Mouse (Mus musculus): Measurements from ENCODE around the gene Dync1h1.
A peak's percentile ranks its signal among the peaks of the same experiment; 100 is the strongest.
"Not testable (repeated sequence)": the region's sequence is repeated elsewhere in the genome, so short reads cannot be mapped to it uniquely, and the experiment has no call there.

Dync1h1 gene

GRCm38 (mm10) chr12:110606676-110607075 lies 5.4 kb downstream of the Dync1h1 start:
- no peak for DNase-seq (ENCODE audit: low read depth, low spot score)

DNA sequence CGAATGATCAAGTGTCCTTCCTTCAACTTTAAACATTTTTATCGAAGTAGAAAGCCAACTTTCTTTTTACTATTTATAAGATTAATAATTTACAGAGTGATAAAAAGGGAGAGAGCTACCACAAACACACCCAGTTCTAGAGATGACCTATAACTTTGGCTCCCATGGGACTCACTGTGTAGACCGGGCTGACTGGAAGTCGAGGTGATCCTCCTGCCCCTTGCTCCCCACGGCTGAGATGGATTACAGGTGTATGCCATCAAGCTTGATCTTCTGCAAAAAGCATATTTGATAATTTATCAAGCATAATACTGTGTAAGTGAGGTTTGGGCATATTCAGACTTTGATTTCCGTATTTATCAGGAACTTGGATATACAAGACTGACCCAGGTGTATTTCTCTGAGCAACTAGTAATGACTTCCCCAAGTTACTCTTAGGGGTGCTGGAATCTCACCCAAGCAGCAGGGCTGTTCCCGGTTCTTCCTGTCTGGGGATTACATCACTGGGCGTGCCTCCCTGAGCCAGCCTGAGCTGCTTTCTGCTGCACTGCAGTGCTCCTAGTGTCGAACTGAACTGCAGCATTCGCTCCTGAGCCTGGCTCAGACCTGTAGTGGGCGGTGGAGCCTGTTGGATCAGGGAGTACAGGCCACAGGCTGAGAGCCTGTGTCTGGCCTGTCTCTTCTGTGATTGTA lies 7.4 kb downstream of the Dync1h1 start:
- no peak for DNase-seq (ENCODE audit: low read depth, low spot score)

GRCm38 (mm10) chr12:110609153-110609497 lies 7.9 kb downstream of the Dync1h1 start:
- no peak for DNase-seq (ENCODE audit: low read depth, low spot score)

DNA sequence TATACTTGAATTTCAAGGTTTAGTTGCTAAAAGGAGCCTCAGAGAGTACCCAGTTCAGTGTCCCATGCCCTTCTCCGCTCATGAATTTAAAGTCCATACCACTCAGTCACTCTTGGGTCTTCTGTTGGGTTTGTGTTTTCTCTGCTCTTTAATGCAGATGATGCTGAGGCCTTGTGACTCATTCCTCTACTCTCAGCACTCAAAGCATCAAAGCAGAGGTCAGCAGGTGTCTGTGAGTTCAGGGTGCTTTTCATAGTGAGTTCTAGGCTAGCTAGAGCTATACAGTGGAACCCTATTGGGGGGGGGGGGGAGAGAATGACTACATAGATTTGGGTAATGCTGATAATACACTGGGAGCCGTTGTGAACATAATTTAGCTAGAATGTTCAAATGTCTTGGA lies 9.5 kb downstream of the Dync1h1 start:
- no peak for DNase-seq (ENCODE audit: low read depth, low spot score)

DNA sequence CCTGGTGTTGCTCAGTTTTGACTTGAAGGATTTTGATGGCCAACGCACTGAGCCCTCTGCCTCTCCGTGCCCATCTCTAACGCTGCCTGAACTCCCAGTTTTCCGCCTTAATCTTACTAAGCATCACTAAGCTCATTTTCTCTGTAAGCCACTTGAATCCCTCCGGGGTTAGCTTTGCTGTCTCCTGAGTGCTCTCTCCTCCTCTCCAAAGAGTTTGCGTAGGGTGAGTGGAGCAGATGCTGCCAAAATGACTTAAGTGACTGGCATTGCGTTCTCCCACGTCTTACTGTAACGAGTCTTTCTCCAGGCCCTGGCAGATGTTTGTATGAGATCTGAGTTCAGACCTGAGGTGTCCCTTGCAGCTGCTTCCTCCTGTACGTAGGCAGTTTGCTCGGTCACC lies 28.8 kb downstream of the Dync1h1 start:
- peak; percentile 40 for DNase-seq (ENCODE audit: low read depth, low spot score)

DNA sequence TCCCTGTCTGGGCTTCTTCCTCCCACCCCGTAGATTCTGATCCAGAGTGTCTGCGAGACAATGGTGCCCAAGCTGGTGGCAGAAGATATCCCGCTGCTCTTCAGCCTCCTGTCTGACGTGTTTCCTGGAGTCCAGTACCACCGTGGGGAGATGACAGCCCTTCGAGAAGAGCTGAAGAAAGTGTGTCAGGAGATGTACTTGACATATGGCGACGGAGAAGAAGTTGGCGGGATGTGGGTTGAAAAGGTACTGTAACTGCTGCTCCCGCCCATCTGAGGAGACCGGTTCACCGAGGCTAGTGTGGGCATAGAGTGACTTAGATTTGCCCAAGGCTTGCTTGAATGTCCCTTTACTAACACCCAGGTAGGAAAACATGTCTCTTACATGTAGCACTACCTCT lies 35.0 kb downstream of the Dync1h1 start:
- no peak for DNase-seq (ENCODE audit: low read depth, low spot score)

- DNase-seq (ENCODE audit: low read depth, low spot score) = no peak
Observed at GRCm38 (mm10) chr12:110637507-110638114, 36.4 kb downstream of the Dync1h1 start.

DNA sequence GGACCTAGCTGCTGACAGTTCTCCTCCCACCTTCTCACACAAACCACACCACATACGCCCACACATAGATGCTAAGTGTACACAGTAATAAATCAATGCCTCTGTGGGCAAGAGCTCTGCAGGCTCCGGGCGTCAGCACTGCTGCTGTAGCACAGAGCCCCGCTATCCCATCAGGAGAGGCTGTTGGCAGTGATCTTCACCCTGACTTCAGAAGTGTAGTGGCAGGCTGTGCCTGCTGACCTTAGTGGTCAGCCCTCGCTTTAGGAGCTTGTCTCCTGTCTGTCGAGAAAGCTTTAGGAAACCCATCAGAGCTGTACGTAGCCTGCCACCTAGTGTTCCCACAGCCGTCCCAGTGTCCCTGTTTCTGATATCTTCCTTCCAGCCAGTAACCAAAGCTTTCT lies 49.0 kb downstream of the Dync1h1 start:
- DNase-seq (ENCODE audit: low read depth, low spot score) = no peak

GRCm38 (mm10) chr12:110651464-110651863 lies 50.2 kb downstream of the Dync1h1 start:
- no peak for DNase-seq (ENCODE audit: low read depth, low spot score)

DNA sequence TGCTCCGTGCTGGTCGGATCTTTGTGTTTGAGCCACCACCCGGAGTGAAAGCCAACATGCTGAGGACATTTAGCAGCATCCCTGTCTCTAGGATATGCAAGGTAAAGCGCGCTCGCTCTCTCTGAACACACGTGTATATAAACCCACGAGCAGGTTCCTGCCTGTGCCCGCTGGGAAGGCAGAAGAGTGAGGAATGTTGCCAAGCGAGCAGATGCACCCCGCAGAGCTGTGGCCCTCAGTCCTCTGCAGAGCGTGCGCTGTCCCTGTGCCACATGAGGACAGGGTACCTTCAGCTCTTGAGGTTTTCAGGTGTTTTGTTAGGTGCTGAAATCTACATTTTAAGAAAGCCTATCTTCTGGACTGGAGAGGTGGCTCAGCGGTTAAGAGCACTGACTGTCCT lies 60.5 kb downstream of the Dync1h1 start:
- no peak for DNase-seq (ENCODE audit: low read depth, low spot score)

- no peak for DNase-seq (ENCODE audit: low read depth, low spot score)
Observed at GRCm38 (mm10) chr12:110667466-110668077, 66.3 kb downstream of the Dync1h1 start.

DNA sequence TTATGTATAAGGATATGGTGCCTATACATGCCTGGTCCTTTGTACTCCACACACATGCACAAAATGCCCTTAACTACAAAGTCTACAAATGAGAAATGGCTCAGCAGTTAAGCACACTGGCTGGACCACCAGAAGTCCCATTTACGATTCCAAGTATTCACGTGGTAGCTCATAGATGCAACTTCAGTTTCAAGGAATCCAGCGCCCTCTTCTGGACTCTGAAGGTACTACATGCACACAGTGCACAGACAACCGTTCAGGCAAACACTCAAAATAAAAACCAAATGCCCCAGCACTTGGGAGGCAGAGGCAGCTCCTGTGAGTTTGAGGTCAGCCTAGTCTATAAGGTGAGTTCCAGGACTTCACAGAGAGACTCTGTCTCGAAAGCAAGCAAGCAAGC lies 73.0 kb downstream of the Dync1h1 start:
- no peak for DNase-seq (ENCODE audit: low read depth, low spot score)

- DNase-seq (ENCODE audit: low read depth, low spot score) = no peak
Observed at GRCm38 (mm10) chr12:110681191-110681590, 79.9 kb downstream of the Dync1h1 start.

DNA sequence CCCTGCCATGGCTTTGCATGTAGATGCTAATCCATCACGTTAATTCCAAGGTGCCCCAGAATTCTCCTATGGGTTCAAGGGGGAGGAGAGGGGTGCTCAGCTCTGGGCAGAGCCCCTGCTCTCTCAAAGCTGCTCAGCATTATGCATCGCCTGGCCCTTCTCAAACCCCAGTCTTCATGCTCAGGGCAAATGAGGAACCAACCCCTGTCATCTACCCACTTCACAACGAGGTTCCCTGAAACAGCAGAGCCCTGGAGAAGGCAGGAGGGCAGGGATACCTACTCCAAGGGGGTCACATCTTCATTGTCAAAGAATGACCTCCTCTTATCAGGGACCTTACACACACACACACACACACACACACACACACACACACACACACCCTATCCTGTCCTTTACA lies 80.6 kb downstream of the Dync1h1 start:
- peak; percentile 78 for DNase-seq (ENCODE audit: low read depth, low spot score)

DNA sequence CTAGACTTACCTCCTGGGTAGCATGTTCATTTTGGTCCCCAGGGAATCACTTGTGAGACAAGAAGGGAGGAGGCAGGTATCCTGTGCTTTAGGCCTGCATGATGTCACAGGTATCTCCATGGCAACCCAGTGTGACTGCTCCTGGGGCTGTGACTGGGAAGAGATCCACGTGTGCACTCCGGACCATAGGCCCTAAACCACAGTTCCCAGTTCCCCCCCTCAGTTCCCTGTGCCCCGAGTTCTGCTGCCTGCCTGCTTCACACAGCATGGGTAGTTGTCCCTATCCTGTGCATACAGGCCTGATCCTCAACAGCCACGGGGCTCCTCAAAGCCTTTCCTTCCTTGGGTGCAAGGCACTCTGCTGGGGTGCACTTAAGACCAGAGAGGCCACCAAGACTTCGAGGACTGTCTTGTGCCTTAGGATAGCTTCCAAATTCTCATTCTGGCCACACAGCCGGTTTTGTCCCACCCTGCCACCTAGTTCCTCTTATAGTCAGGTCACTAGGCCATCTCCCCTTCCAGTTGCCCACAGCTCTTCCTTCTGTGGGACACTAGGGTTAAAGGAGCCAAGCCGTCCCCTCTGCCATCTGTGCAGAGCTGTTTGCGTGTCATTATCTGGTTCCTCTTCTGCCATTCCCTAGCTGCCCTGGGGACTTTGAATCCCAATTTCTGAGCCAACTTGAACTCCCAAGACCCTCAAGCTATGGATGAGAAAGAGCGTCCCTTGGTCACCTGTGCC lies 81.5 kb downstream of the Dync1h1 start, which contains the start of gene 1700001K19Rik:
1700001K19Rik (minus strand) TSS at position 59 of the 739 bp plus-strand sequence.
- no peak for DNase-seq (ENCODE audit: low read depth, low spot score)

- no peak for DNase-seq (ENCODE audit: low read depth, low spot score)
Observed at GRCm38 (mm10) chr12:110683580-110683979, 82.3 kb downstream of the Dync1h1 start.

DNA sequence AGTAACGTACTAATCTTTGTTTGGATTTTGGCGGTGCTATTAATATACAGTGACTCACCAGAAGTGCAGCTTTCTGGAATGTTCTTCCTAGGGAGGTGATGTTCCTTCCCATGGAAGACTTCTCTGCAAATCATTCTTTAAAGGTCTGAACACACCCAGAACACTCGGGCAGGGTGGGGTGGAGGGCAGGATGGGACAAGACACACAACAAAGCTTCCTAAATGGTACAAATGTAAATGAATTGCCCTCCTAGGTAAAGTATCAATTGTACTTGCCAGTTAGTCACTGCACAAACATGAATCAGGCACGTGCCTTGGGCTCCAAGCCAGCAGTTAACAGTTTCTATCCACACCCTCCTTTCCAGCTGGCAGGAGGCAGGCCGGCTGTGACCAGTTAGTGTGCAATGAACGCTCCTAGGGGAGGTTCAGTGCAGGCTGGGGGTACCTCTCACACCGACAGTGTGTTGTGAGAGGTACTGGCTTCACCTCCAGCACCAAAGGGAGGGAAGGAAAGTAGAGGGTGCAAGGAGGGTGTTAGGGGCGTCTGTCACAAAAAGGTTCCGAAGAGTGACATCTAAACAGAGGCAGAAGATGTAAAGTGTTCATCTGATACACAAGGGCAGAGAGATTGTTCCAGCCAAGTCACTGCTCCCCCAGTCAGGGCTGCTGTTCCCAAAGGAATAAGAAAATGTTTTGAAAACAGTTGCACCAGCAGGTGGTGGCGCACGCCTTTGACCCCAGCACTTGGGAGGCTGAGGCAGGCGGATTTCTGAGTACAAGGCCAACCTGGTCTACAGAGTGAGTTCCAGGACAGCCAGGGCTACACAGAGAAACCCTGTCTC lies 86.9 kb downstream of the Dync1h1 start:
- DNase-seq (ENCODE audit: low read depth, low spot score) = no peak

DNA sequence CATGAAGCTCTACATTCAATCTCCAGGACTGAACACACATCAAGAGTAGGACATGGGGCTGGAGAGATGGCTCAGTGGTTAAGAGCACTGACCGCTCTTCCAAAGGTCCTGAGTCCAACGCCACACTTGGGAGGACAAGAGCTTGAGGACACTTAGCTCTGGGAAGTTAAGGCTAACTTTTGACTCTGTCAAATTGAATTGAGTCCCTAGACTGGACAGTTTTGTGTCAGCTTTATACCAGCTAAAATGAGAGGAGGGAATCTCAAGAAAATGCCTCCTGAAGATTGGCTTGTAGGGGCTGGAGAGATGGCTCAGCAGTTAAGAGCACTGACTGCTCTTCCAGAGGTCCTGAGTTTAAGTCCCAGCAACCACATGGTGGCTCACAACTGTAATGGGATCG lies 87.7 kb downstream of the Dync1h1 start:
- DNase-seq (ENCODE audit: low read depth, low spot score) = not testable (repeated sequence)

- no peak for DNase-seq (ENCODE audit: low read depth, low spot score)
Observed at GRCm38 (mm10) chr12:110689919-110690643, 88.8 kb downstream of the Dync1h1 start.

DNA sequence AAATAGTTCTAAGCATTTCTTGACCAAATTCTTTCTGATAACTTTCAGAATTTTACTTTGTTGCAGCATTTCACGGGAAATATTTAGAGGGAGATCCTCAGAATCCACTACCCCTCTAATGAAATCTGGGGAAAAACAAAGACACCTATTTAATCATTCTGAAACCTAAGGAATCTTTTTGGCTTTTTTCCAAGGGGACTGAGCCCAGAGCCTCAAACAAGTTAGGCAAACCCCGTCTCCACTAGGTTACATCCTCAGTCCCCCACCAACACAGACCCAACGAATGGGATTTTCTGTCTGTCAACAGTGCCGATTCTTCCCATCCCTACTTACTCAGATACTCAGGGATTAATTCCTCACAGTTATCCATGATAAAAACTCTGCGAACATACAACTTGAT lies 92.1 kb downstream of the Dync1h1 start:
- not testable (repeated sequence) for DNase-seq (ENCODE audit: low read depth, low spot score)

GRCm38 (mm10) chr12:110695676-110696171 lies 94.5 kb downstream of the Dync1h1 start:
- DNase-seq (ENCODE audit: low read depth, low spot score) = no peak
